Mouse (Mus musculus): Measurements from ENCODE around the gene Sorbs1.

GRCm38 (mm10) chr19:40465339-40465738 lies 48.2 kb downstream of the Sorbs1 start:
- TF ChIP-seq CTCF (IDR thresholded peaks at IDR 0.05; ENCODE audit: low read depth, low read length) (no peak), POLR2A (IDR thresholded peaks at IDR 0.05; ENCODE audit: borderline replicate concordance, low read depth, low read length) (no peak)

Measured in bone marrow macrophage, adult 2 months (primary cell).